In genomic region chr6:137754857-137755232, GRCm38 (mm10) we compare ENCODE assay signal across 8 mouse cellular contexts. TPM values are rescaled to one million over a fixed set of nuclear protein-coding genes. Genes with fewer than 3 reads are reported as not detected.
DNase-seq lines count a peak whose midpoint lies in the region; ATAC-seq and TF ChIP-seq lines count a peak whose summit lies in the region.

No protein-coding gene starts in this region.

- H3K79me2 ChIP-seq in C2C12 (ENCODE audit: control insufficient read depth, insufficient read depth), result peaks cover 11% of the 10 kb centered on the region

- peak overlapping the region; percentile 73 for H3K4me2 ChIP-seq in forebrain, embryonic 12.5 days
- H3K4me2 ChIP-seq in liver, embryonic 13.5 days, result peak overlapping the region; percentile 71

- no peaks in the 10 kb centered on the region for H3K79me3 ChIP-seq in C2C12 (ENCODE audit: low read depth)

- H3K27me3 ChIP-seq in heart, embryonic 10.5 days (ENCODE audit: insufficient read depth, poor library complexity, severe bottlenecking), result no peaks in the 10 kb centered on the region
- no peaks in the 10 kb centered on the region for H3K27me3 ChIP-seq in C2C12 (ENCODE audit: control insufficient read depth, insufficient read depth, insufficient read length)
- no peaks in the 10 kb centered on the region for H3K27me3 ChIP-seq in forebrain, embryonic 12.5 days
- no peaks in the 10 kb centered on the region for H3K27me3 ChIP-seq in liver, embryonic 13.5 days

- H3K9ac ChIP-seq in forebrain, embryonic 12.5 days, result peak overlapping the region; percentile 68; the same call in 1 of the 2 replicates
- H3K9ac ChIP-seq in liver, embryonic 13.5 days, result peak overlapping the region; percentile 83

- peak overlapping the region; percentile 80 for H3ac ChIP-seq in C2C12 (ENCODE audit: control insufficient read depth, insufficient read length, low read depth)

- no peaks in the 10 kb centered on the region for H3K9me3 ChIP-seq in heart, embryonic 10.5 days
- no peaks in the 10 kb centered on the region for H3K9me3 ChIP-seq in forebrain, embryonic 12.5 days
- no peaks in the 10 kb centered on the region for H3K9me3 ChIP-seq in liver, embryonic 13.5 days (replicated peaks)

- 4% methylated on average over 8 of the region's 8 CpGs for WGBS in heart, embryonic 10.5 days
- 3% methylated on average over 8 of the region's 8 CpGs for WGBS in forebrain, embryonic 12.5 days
- 2% methylated on average over 8 of the region's 8 CpGs for WGBS in liver, embryonic 13.5 days (ENCODE audit: insufficient replicate concordance)

- peak overlapping the region; percentile 90 for H3K27ac ChIP-seq in heart, embryonic 10.5 days
- no peak overlapping the region for H3K27ac ChIP-seq in forebrain, embryonic 12.5 days
- peak overlapping the region; percentile 82 for H3K27ac ChIP-seq in liver, embryonic 13.5 days

- ATAC-seq in forebrain, embryonic 12.5 days (ENCODE audit: low FRiP score), result no peak
- ATAC-seq in liver, embryonic 13.5 days (ENCODE audit: low read depth), result no peak
- no peak for ATAC-seq in frontal cortex, adult (ENCODE audit: low TSS enrichment)

- no peak for DNase-seq in heart, embryonic 10.5 days (ENCODE audit: low spot score)
- no peak for DNase-seq in heart, adult 8-10 months (ENCODE audit: low spot score)
- DNase-seq in liver, embryonic 13.5 days, result no peak
- no peak for DNase-seq in ovary, postnatal 10 days (ENCODE audit: low spot score)
- no peak for DNase-seq in urinary bladder, adult 2 months (ENCODE audit: low spot score)

- TF ChIP-seq CTCF in C2C12 (IDR thresholded peaks at IDR 0.05; ENCODE audit: control insufficient read depth, insufficient read depth, insufficient read length), result no peak

- H3K4me3 ChIP-seq in heart, embryonic 10.5 days, result peak overlapping the region; percentile 73
- peak overlapping the region; percentile 48 for H3K4me3 ChIP-seq in C2C12 (ENCODE audit: insufficient read depth, poor library complexity, severe bottlenecking)
- H3K4me3 ChIP-seq in forebrain, embryonic 12.5 days (replicated peaks), result peak overlapping the region; percentile 63
- H3K4me3 ChIP-seq in liver, embryonic 13.5 days (replicated peaks), result peak overlapping the region; percentile 80

- H3K36me3 ChIP-seq in heart, embryonic 10.5 days, result peaks cover 21% of the 10 kb centered on the region
- peaks cover 27% of the 10 kb centered on the region for H3K36me3 ChIP-seq in C2C12 (ENCODE audit: control insufficient read depth, insufficient read depth)
- H3K36me3 ChIP-seq in forebrain, embryonic 12.5 days (replicated peaks), result peaks cover 22% of the 10 kb centered on the region
- peaks cover 19% of the 10 kb centered on the region for H3K36me3 ChIP-seq in liver, embryonic 13.5 days

- peaks cover 21% of the 10 kb centered on the region for H3K4me1 ChIP-seq in heart, embryonic 10.5 days
- H3K4me1 ChIP-seq in forebrain, embryonic 12.5 days, result peaks cover 7% of the 10 kb centered on the region
- peaks cover 17% of the 10 kb centered on the region for H3K4me1 ChIP-seq in liver, embryonic 13.5 days (replicated peaks)

TF ChIP-seq in C2C12, 6 proteins besides CTCF, POLR2A, EP300 and RAD21:
- no peak for TF ChIP-seq USF1 (IDR thresholded peaks at IDR 0.05; ENCODE audit: low read depth)

RNA-seq across cellular contexts. Expression of gene Dera, which starts 0.5 kb away (rescaled TPM):
- 76.1 and 79.9 TPM in 2 replicates for polyA plus RNA-seq in heart, embryonic 10.5 days (2016; fragmentation: Nextera tagmentation; extraction: Ambion mirVana)
- 10 to 100 TPM in 1 of 4 experiments, 1 to 10 TPM in 3; 3.7 to 11.8 (median 5.5) TPM for total RNA-seq in heart, adult 8-10 months (2022)
- 17.7 TPM for polyA plus RNA-seq in C2C12 (2012; fragmentation: generic; extraction: Trizol)
- 32.3 and 32.7 TPM in 2 replicates for polyA plus RNA-seq in forebrain, embryonic 12.5 days (2016; fragmentation: Nextera tagmentation; extraction: Ambion mirVana)
- polyA plus RNA-seq in liver, embryonic 13.5 days (2015; fragmentation: Nextera tagmentation; extraction: Ambion mirVana), result 53.1 and 60.9 TPM in 2 replicates
- polyA plus RNA-seq in urinary bladder, adult 2 months (2012; rRNA removed), result 12.7 and 14.2 TPM in 2 replicates

RNA-seq across cellular contexts. Expression of gene Strap, which starts 20.0 kb away (rescaled TPM):
- 154 and 170 TPM in 2 replicates for polyA plus RNA-seq in heart, embryonic 10.5 days (2016; fragmentation: Nextera tagmentation; extraction: Ambion mirVana)
- 10 to 100 TPM; 80.2 to 90.5 (median 84.3) TPM for total RNA-seq in heart, adult 8-10 months (2022)
- 117 TPM for polyA plus RNA-seq in C2C12 (2012; fragmentation: generic; extraction: Trizol)
- 208 and 212 TPM in 2 replicates for polyA plus RNA-seq in forebrain, embryonic 12.5 days (2016; fragmentation: Nextera tagmentation; extraction: Ambion mirVana)
- polyA plus RNA-seq in liver, embryonic 13.5 days (2015; fragmentation: Nextera tagmentation; extraction: Ambion mirVana), result 109 and 133 TPM in 2 replicates
- 47.0 and 50.1 TPM in 2 replicates for polyA plus RNA-seq in urinary bladder, adult 2 months (2012; rRNA removed)
